Mouse (Mus musculus) olfactory bulb, adult 2 months (tissue): ENCODE measurements around the gene Pde4b.

ENCODE experiments used
- CTCF ChIP-seq: fragments of 200-500 bp; IDR thresholded peaks from 2 replicates; pipeline ENCODE4 v1.5.1; 2012; ENCODE audit warnings: low read depth, mild to moderate bottlenecking, low read length, moderate library complexity; ENCODE audit not compliant: insufficient read depth
- POLR2A ChIP-seq: fragments of 200-500 bp; IDR thresholded peaks from 2 replicates; pipeline ENCODE4 v1.6.1; 2012; ENCODE audit warnings: mild to moderate bottlenecking, low read depth, low read length, moderate library complexity; ENCODE audit not compliant: insufficient read depth

DNA sequence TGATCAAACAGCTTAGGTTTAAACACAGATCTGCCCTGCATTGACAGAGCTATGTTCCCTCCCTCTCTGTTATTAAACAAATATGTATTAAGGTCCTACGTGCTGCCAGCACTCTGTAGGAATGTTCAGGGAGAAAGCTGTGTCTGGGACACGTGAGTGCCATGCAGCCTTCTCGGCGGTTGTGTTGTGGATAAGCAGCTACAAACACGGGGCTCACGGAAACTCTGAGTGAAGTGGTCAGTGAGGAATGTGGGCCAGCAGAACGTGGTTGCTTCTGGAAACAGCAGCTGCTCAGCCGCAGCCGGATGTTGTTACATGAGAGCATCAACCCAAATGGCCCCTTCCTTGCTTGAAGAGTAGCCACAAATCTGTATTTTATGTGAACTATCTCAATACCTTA lies 547.9 kb downstream of the Pde4b start:
- TF ChIP-seq CTCF (no peak), POLR2A (no peak)
